Mouse (Mus musculus) ES-E14 (cell line): Measurements from ENCODE around the gene Zfp799. TPM values are rescaled to one million over a fixed set of nuclear protein-coding genes. Genes with fewer than 3 reads are reported as not detected.
A peak's percentile ranks its signal among the peaks of the same experiment; 100 is the strongest.

Source experiments
- DNase-seq: peaks from one replicate; pipeline ENCODE4 v3.0.0-alpha.2; 2013; ENCODE audit warnings: low read depth, low spot score
- H3K27ac ChIP-seq: 2 replicates; pipeline ENCODE4 v1.5.1; 2012; ENCODE audit warnings: low read depth, mild to moderate bottlenecking, low read length, moderate library complexity, mixed read lengths; ENCODE audit not compliant: poor library complexity, insufficient read depth, severe bottlenecking
- H3K36me3 ChIP-seq: 2 replicates; pipeline ENCODE4 v1.6.1; 2012; ENCODE audit warnings: mild to moderate bottlenecking, low read length, moderate library complexity, mixed read lengths; ENCODE audit not compliant: control insufficient read depth, poor library complexity, insufficient read depth, severe bottlenecking
- H3K4me1 ChIP-seq, 2 experiments: fragments of 150-350 bp in 1 of 2; sonication (generic) in 1 of 2; 2 replicates each; pipeline ENCODE4 v1.6.1; 2012; ENCODE audit warnings: low read length in 2 of 2, mild to moderate bottlenecking in 1 of 2, mixed read lengths in 1 of 2; ENCODE audit not compliant: control insufficient read depth in 2 of 2, insufficient read depth in 2 of 2, poor library complexity in 1 of 2
- H3K4me3 ChIP-seq, 2 experiments: fragments of 150-350 bp in 1 of 2; sonication (generic) in 1 of 2; 2 replicates each; pipeline ENCODE4 v1.5.1; 2012; ENCODE audit warnings: low read length in 2 of 2, low read depth in 1 of 2, mild to moderate bottlenecking in 1 of 2, mixed read lengths in 1 of 2; ENCODE audit not compliant: insufficient read depth in 1 of 2, poor library complexity in 1 of 2, severe bottlenecking in 1 of 2
- H3K9ac ChIP-seq: 2 replicates; pipeline ENCODE4 v1.6.1; 2012; ENCODE audit warnings: low read depth, mild to moderate bottlenecking, low read length, mixed read lengths; ENCODE audit not compliant: poor library complexity, insufficient read depth, severe bottlenecking
- H3K9me3 ChIP-seq: fragments of 150-350 bp; sonication (generic); 2 replicates; pipeline ENCODE4 v1.6.1; 2012; ENCODE audit warnings: low read depth, mild to moderate bottlenecking, low read length; ENCODE audit not compliant: control insufficient read depth, insufficient read depth
- CHD2 ChIP-seq: IDR thresholded peaks from 2 replicates; pipeline ENCODE4 v1.6.1; 2014; ENCODE audit warnings: mild to moderate bottlenecking, low read depth, low read length, inconsistent platforms
- HCFC1 ChIP-seq: IDR thresholded peaks from 2 replicates; pipeline ENCODE4 v1.6.1; 2012; ENCODE audit warnings: low read length, inconsistent platforms, borderline replicate concordance; ENCODE audit not compliant: insufficient read depth
- MAFK ChIP-seq: IDR thresholded peaks from 2 replicates; pipeline ENCODE4 v1.6.1; 2014; ENCODE audit warnings: mild to moderate bottlenecking, low read depth, low read length, inconsistent platforms; ENCODE audit not compliant: insufficient read depth
- ZC3H11A ChIP-seq: IDR thresholded peaks from 2 replicates; pipeline ENCODE4 v1.6.1; 2012; ENCODE audit warnings: low read depth, mild to moderate bottlenecking, inconsistent platforms, low read length, borderline replicate concordance
- ZNF384 ChIP-seq: IDR thresholded peaks from 2 replicates; pipeline ENCODE4 v1.6.1; 2012; ENCODE audit warnings: low read depth, low read length, inconsistent platforms
- in situ Hi-C, 2 experiments: fragments of 600-800 bp; cut with MboI; formaldehyde crosslinking; loops; one replicate each; pipeline ENCODE4 v1.15.1; 2025; ENCODE audit warnings: low sequenced_read_pairs in 2 of 2, inconsistent platforms in 1 of 2; ENCODE audit not compliant: unreplicated experiment in 2 of 2
- total RNA-seq: library from RNA; depleted of rRNA; stranded (reverse); fragments of 300-350 nt; gene quantifications from 2 replicates; pipeline ENCODE4 v1.2.3, GENCODE M21; 2012

Gene Zfp799
- total RNA-seq, 1 experiment: 9.3 TPM

- H3K36me3 ChIP-seq: peaks cover 7% of the 10 kb centered on the region
- TF ChIP-seq MAFK: no peak
- no peak for TF ChIP-seq HCFC1
- no peak for TF ChIP-seq CHD2
- TF ChIP-seq ZNF384: no peak
- peaks cover 2 to 7% of the 10 kb centered on the region in 2 experiments; a peak in 1 of 4 replicates for H3K4me1 ChIP-seq
- DNase-seq: no peak
- no peak overlapping the region for H3K9ac ChIP-seq
- no peak overlapping the region for H3K27ac ChIP-seq
- in situ Hi-C loops: no loop called here
- H3K4me3 ChIP-seq: no peak overlapping the region
- H3K9me3 ChIP-seq: no peaks in the 10 kb centered on the region
Observed at GRCm38 (mm10) chr17:32814136-32814535, 15.9 kb downstream of the Zfp799 start.

DNA sequence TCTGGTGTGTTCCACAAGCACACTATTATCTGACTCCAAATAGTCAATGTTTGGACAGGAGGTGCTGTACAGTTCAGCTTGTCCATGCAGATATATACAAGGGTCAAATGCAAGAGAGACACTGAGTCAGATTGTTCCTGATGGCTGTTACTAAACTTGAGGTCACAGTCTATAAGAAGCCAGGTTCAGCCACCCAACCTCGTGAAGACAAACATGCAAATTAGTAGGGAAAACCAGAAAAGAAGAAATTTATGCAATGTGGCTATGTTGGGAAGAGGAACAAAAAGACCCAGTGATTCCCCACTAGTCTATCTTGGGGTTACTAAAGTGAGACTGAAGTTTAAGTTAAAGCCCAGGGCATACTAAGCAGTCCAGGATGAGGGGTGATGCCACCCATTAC, 19.4 kb downstream of the Zfp799 start:
- DNase-seq: no peak
- Histone ChIP-seq H3K9ac (no peak overlapping the region), H3K4me1 (peaks cover 2 to 8% of the 10 kb centered on the region in 2 experiments; a peak in 2 of 4 replicates), H3K36me3 (peaks cover 2% of the 10 kb centered on the region; the same call in 1 of the 2 replicates), H3K27ac (no peak overlapping the region), H3K4me3 (peak overlapping the region in 1 of 2 experiments; percentile 28; a peak in 2 of 4 replicates), H3K9me3 (no peaks in the 10 kb centered on the region)
- TF ChIP-seq ZC3H11A (no peak), MAFK (no peak), CHD2 (no peak), ZNF384 (no peak), HCFC1 (no peak)
- in situ Hi-C loops: no loop called here

GRCm38 (mm10) chr17:32809544-32810374, 20.3 kb downstream of the Zfp799 start, which contains the start of gene Zfp811:
TSS of gene Zfp811 (minus strand) at chr17:32809931.
- in situ Hi-C loops: no loop called here
- H3K9ac ChIP-seq: peak within 1 kb of the TSS; percentile 62

DNA sequence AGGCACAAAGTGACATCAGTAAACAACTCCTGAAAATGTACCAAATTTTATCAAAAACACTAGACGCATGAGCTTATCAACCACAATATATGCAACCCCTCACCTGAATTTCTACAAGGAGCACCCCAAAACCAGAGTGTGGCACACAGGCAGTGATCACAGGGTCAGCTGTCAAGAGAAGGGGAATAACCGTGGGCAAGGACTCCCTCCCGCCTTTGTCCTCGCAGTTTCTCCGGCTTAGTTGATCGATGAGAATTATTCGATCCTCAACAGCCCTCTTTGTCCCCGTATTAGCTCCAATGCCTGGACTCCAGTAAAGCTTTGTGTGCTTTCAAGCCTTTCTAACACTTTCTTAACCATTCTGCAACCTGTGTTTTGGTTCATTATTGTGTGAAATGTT, 21.1 kb downstream of the Zfp799 start:
- H3K9me3 ChIP-seq: no peaks in the 10 kb centered on the region
- peaks cover 2 to 6% of the 10 kb centered on the region in 2 experiments; a peak in 2 of 4 replicates for H3K4me1 ChIP-seq
- in situ Hi-C loops: no loop called here
- TF ChIP-seq CHD2 (no peak), ZC3H11A (no peak), MAFK (no peak), ZNF384 (no peak), HCFC1 (no peak)
- DNase-seq: no peak
- peak overlapping the region in 1 of 2 experiments; percentile 88; a peak in 2 of 4 replicates for H3K4me3 ChIP-seq
- H3K36me3 ChIP-seq: no peaks in the 10 kb centered on the region
- H3K9ac ChIP-seq: no peak overlapping the region
- no peak overlapping the region for H3K27ac ChIP-seq

More at GRCm38 (mm10) chr17:32809544-32810374, 20.3 kb downstream of the Zfp799 start, which contains the start of gene Zfp811:
- Histone ChIP-seq H3K36me3 (peaks cover 2% of the 10 kb centered on the region; the same call in 1 of the 2 replicates), H3K4me1 (peaks cover 2 to 8% of the 10 kb centered on the region in 2 experiments; a peak in 2 of 4 replicates), H3K9me3 (no peaks in the 10 kb centered on the region), H3K4me3 (peak within 1 kb of the TSS; percentile 66 to 88), H3K27ac (peak within 1 kb of the TSS; percentile 57; the same call in 1 of the 2 replicates)
- TF ChIP-seq ZNF384 (no peak), CHD2 (peak; percentile 75; the same call in 1 of the 2 replicates), ZC3H11A (no peak)
- DNase-seq: peak; percentile 83
